ENCODE assay signal across 10 mouse cellular contexts in genomic region chr17:24391149-24391548, GRCm38 (mm10). TPM values are rescaled to one million over a fixed set of nuclear protein-coding genes. Genes with fewer than 3 reads are reported as not detected.
DNase-seq lines count a peak whose midpoint lies in the region; ATAC-seq and TF ChIP-seq lines count a peak whose summit lies in the region.
"Had no signal": no experiment of that assay in that cellular context is flagged by ENCODE, and none has a peak within 500 bp of the region (broad histone marks: within the 10 kb centered on the region; RNA-seq: fewer than 3 reads in every experiment).

No protein-coding gene starts in this region.

- H3K27ac ChIP-seq in MEL (ENCODE audit: control insufficient read depth, low read depth, low read length), result no peak overlapping the region

- 0 out of 2 replicates have a peak, but pooled peaks have one; percentile 40 for ATAC-seq in megakaryocyte, adult 5-6 weeks (ENCODE audit: poor library complexity, severe bottlenecking)
- ATAC-seq in inflammation-experienced regulatory T-cells, adult 6 months, result no peak

- TF ChIP-seq POLR2A in MEL (IDR thresholded peaks at IDR 0.05; ENCODE audit: control insufficient read depth in 1 of 2, insufficient read depth in 1 of 2, low read depth in 1 of 2, low read length in 2 of 2, poor library complexity in 1 of 2), result no peak

- peak; percentile 39 to 72 (median 57) for TF ChIP-seq CTCF in MEL (IDR thresholded peaks at IDR 0.05 in 2 of 3, conservative IDR thresholded peaks at IDR 0.05 in 1 of 3; ENCODE audit: control insufficient read depth in 1 of 3, insufficient read depth in 1 of 3, low read depth in 2 of 3, low read length in 3 of 3, poor library complexity in 1 of 3, severe bottlenecking in 1 of 3)

- H3K4me1 ChIP-seq in MEL (ENCODE audit: control insufficient read depth in 1 of 2, insufficient read depth in 2 of 2, low read length in 2 of 2), result no peaks in the 10 kb centered on the region

- TF ChIP-seq RAD21 in MEL (IDR thresholded peaks at IDR 0.05; ENCODE audit: low read depth, low read length), result peak; percentile 13

- peaks cover 0 to 5% of the 10 kb centered on the region in 2 experiments; a peak in 2 of 4 replicates for H3K36me3 ChIP-seq in MEL (ENCODE audit: control insufficient read depth in 1 of 2, insufficient read depth in 2 of 2, low read length in 2 of 2)

- intact Hi-C loops in left cerebral cortex, postnatal 4 days (cut with DNase I), result loop anchor here (1.0 to 10.0 kb wide), 2 partner anchors 38 to 216 kb away; no protein-coding TSS in a partner anchor
- intact Hi-C loops in left cerebral cortex, postnatal 10 days (cut with DNase I), result no loop called here

- TF ChIP-seq EP300 in MEL (IDR thresholded peaks at IDR 0.05; ENCODE audit: low read depth in 1 of 2, low read length in 2 of 2), result no peak

- no peak overlapping the region for H3K9ac ChIP-seq in MEL (ENCODE audit: control insufficient read depth, low read depth, low read length, poor library complexity, severe bottlenecking)

- H3K4me3 ChIP-seq in MEL (ENCODE audit: control insufficient read depth in 1 of 2, insufficient read depth in 1 of 2, low read depth in 2 of 2, low read length in 2 of 2), result no peak overlapping the region

- H3K79me2 ChIP-seq in MEL (ENCODE audit: control insufficient read depth, insufficient read depth, low read length, poor library complexity), result no peaks in the 10 kb centered on the region

- DNase-seq in cerebellum, adult 9-10 months, result peak; percentile 44
- no peak for DNase-seq in cerebellum, adult 9-11 months
- DNase-seq in left cerebral cortex, postnatal 4 days, result peak; percentile 24
- DNase-seq in left cerebral cortex, postnatal 10 days (ENCODE audit: extremely low spot score in 1 of 2, low spot score in 2 of 2), result no peak
- DNase-seq in MEL (ENCODE audit: low read depth, low spot score), result peak; percentile 35
- no peak for DNase-seq in layer of hippocampus, adult 18-20 months (ENCODE audit: low spot score in 2 of 2)

- H3K27me3 ChIP-seq in MEL (ENCODE audit: control insufficient read depth in 1 of 2, insufficient read depth in 2 of 2, low read length in 2 of 2), result no peaks in the 10 kb centered on the region

- H3K9me3 ChIP-seq in MEL (replicated peaks; ENCODE audit: insufficient read depth, low read length), result no peaks in the 10 kb centered on the region
- H3K9me3 ChIP-seq: G1E had no signal

TF ChIP-seq in MEL, 35 proteins besides CTCF, POLR2A, EP300 and RAD21:
- TF ChIP-seq SMC3 (IDR thresholded peaks at IDR 0.05; ENCODE audit: low read depth, low read length), result peak; percentile 32; the same call in 1 of the 2 replicates
- TF ChIP-seq ETS1 (IDR thresholded peaks at IDR 0.05; ENCODE audit: low read depth, low read length), result no peak
- no peak for TF ChIP-seq ZKSCAN1 (IDR thresholded peaks at IDR 0.05; ENCODE audit: low read depth, low read length)
- no peak for TF ChIP-seq POLR2AphosphoS5 (IDR thresholded peaks at IDR 0.05; ENCODE audit: borderline replicate concordance, low read depth, low read length)
- no peak for TF ChIP-seq ZNF384 (IDR thresholded peaks at IDR 0.05; ENCODE audit: low read depth, low read length)
- TF ChIP-seq KAT2A (conservative IDR thresholded peaks at IDR 0.05; ENCODE audit: low read depth, low read length), result no peak
TF ChIP-seq in MEL: peak in this region for 1.

RNA-seq across cellular contexts. Expression of gene Rnps1, which starts 23.2 kb away (rescaled TPM):
- total RNA-seq in left cerebral cortex, postnatal 4 days (2021), result 100 to 1,000 TPM; 204 to 208 TPM
- total RNA-seq in left cerebral cortex, postnatal 10 days (2021), result 100 to 1,000 TPM; 164 to 166 TPM
- 156 and 167 TPM in 2 replicates for total RNA-seq in MEL (2012; rRNA removed)
- polyA plus RNA-seq in MEL (2012; ENCODE audit: insufficient read depth in 1 of 2, insufficient read length in 2 of 2, low read depth in 1 of 2, low replicate concordance in 2 of 2, missing spikeins in 1 of 2), result 100 to 1,000 TPM in 1 of 2 experiments, not detected in 1; 282 TPM
- 93.0 and 102 TPM in 2 replicates for total RNA-seq in megakaryocyte, adult 5-6 weeks (2015)
- total RNA-seq in megakaryocyte, adult 5-6 weeks (2017), result 115 and 125 TPM in 2 replicates
- total RNA-seq in layer of hippocampus, adult 18-20 months (2021), result 100 to 1,000 TPM; 123 to 124 TPM
- polyA plus RNA-seq in inflammation-experienced regulatory T-cells, adult 6 months (2017; shearing (Covaris generic)), result 100 to 1,000 TPM; 118 to 138 (median 130) TPM

RNA-seq across cellular contexts. Expression of gene Eci1, which starts 35.3 kb away (rescaled TPM):
- total RNA-seq in left cerebral cortex, postnatal 4 days (2021), result 10 to 100 TPM in 1 of 2 experiments, 1 to 10 TPM in 1; 9.4 to 11.5 TPM
- total RNA-seq in left cerebral cortex, postnatal 10 days (2021), result 10 to 100 TPM; 15.1 to 16.9 TPM
- 54.4 and 65.6 TPM in 2 replicates for total RNA-seq in MEL (2012; rRNA removed)
- 10 to 100 TPM in 1 of 2 experiments, not detected in 1; 48.6 TPM for polyA plus RNA-seq in MEL (2012; ENCODE audit: insufficient read depth in 1 of 2, insufficient read length in 2 of 2, low read depth in 1 of 2, low replicate concordance in 2 of 2, missing spikeins in 1 of 2)
- total RNA-seq in megakaryocyte, adult 5-6 weeks (2015), result 26.0 and 30.6 TPM in 2 replicates
- total RNA-seq in megakaryocyte, adult 5-6 weeks (2017), result 10.2 and 19.1 TPM in 2 replicates
- 10 to 100 TPM; 27.3 to 34.2 TPM for total RNA-seq in layer of hippocampus, adult 18-20 months (2021)
- 10 to 100 TPM; 52.4 to 61.7 (median 59.7) TPM for polyA plus RNA-seq in inflammation-experienced regulatory T-cells, adult 6 months (2017; shearing (Covaris generic))

RNA-seq across cellular contexts. Expression of gene Abca3, which starts 39.4 kb away (rescaled TPM):
- 100 to 1,000 TPM; 109 to 114 TPM for total RNA-seq in left cerebral cortex, postnatal 4 days (2021)
- total RNA-seq in left cerebral cortex, postnatal 10 days (2021), result 100 to 1,000 TPM; 129 to 135 TPM
- total RNA-seq in MEL (2012; rRNA removed), result 27.3 and 32.4 TPM in 2 replicates
- polyA plus RNA-seq in MEL (2012; ENCODE audit: insufficient read depth in 1 of 2, insufficient read length in 2 of 2, low read depth in 1 of 2, low replicate concordance in 2 of 2, missing spikeins in 1 of 2), result 10 to 100 TPM; 36.6 to 37.1 TPM
- total RNA-seq in megakaryocyte, adult 5-6 weeks (2015), result 40.2 and 43.6 TPM in 2 replicates
- 32.2 and 33.5 TPM in 2 replicates for total RNA-seq in megakaryocyte, adult 5-6 weeks (2017)
- 10 to 100 TPM; 59.2 to 61.4 TPM for total RNA-seq in layer of hippocampus, adult 18-20 months (2021)
- polyA plus RNA-seq in inflammation-experienced regulatory T-cells, adult 6 months (2017; shearing (Covaris generic)), result 10 to 100 TPM; 17.8 to 31.2 (median 26.3) TPM

RNA-seq across cellular contexts. Expression of gene Abca17, which starts 40.3 kb away (rescaled TPM):
- total RNA-seq in left cerebral cortex, postnatal 4 days (2021), result 1 to 10 TPM; 1.4 to 1.9 TPM
- total RNA-seq in left cerebral cortex, postnatal 10 days (2021), result 1 to 10 TPM; 1.1 TPM
- 0.04 and 0.07 TPM in 2 replicates for total RNA-seq in MEL (2012; rRNA removed)
- under 1 TPM in 1 of 2 experiments, not detected in 1; 0.03 TPM for polyA plus RNA-seq in MEL (2012; ENCODE audit: insufficient read depth in 1 of 2, insufficient read length in 2 of 2, low read depth in 1 of 2, low replicate concordance in 2 of 2, missing spikeins in 1 of 2)
- 0.41 and 0.58 TPM in 2 replicates for total RNA-seq in megakaryocyte, adult 5-6 weeks (2015)
- total RNA-seq in megakaryocyte, adult 5-6 weeks (2017), result 0.28 and 0.88 TPM in 2 replicates
- under 1 TPM; 0.51 to 0.92 TPM for total RNA-seq in layer of hippocampus, adult 18-20 months (2021)
- not detected for polyA plus RNA-seq in inflammation-experienced regulatory T-cells, adult 6 months (2017; shearing (Covaris generic))
- polyA plus RNA-seq: G1E; heart, postnatal 0 days had no signal

RNA-seq across cellular contexts. Expression of gene Dnase1l2, which starts 51.8 kb away (rescaled TPM):
- total RNA-seq in left cerebral cortex, postnatal 4 days (2021), result 1 to 10 TPM; 7.1 to 8.5 TPM
- total RNA-seq in left cerebral cortex, postnatal 10 days (2021), result 1 to 10 TPM; 5.7 to 6.5 TPM
- 0.49 and 0.62 TPM in 2 replicates for total RNA-seq in MEL (2012; rRNA removed)
- polyA plus RNA-seq in MEL (2012; ENCODE audit: insufficient read depth in 1 of 2, insufficient read length in 2 of 2, low read depth in 1 of 2, low replicate concordance in 2 of 2, missing spikeins in 1 of 2), result 1 to 10 TPM in 1 of 2 experiments, not detected in 1; 1.8 TPM
- 2.6 and 4.7 TPM in 2 replicates for total RNA-seq in megakaryocyte, adult 5-6 weeks (2015)
- total RNA-seq in megakaryocyte, adult 5-6 weeks (2017), result 1.4 and 1.7 TPM in 2 replicates
- 10 to 100 TPM in 1 of 2 experiments, 1 to 10 TPM in 1; 9.6 to 11.4 TPM for total RNA-seq in layer of hippocampus, adult 18-20 months (2021)
- 1 to 10 TPM; 2.9 to 6.5 (median 4.8) TPM for polyA plus RNA-seq in inflammation-experienced regulatory T-cells, adult 6 months (2017; shearing (Covaris generic))

Comparison
In these comparisons a context has a peak if more than half of its experiments do, and no peak if none do; other contexts are left out.
1. DNase-seq: peak in cerebellum, adult 9-10 months (single experiment), left cerebral cortex, postnatal 4 days (single experiment) and MEL (single experiment); none in cerebellum, adult 9-11 months (single experiment), left cerebral cortex, postnatal 10 days (0 of 2) and layer of hippocampus, adult 18-20 months (0 of 2).